Mouse (Mus musculus) urinary bladder, adult 18-20 months (tissue): ENCODE measurements around the gene Gnb3.
"Not testable (repeated sequence)": the region's sequence is repeated elsewhere in the genome, so short reads cannot be mapped to it uniquely, and the experiment has no call there.

ENCODE experiments used
- DNase-seq, 2 experiments: peaks; one replicate each; pipeline ENCODE4 v3.0.0; 2022; ENCODE audit warnings: low spot score in 2 of 2, mixed read lengths in 2 of 2

Gene Gnb3

DNA sequence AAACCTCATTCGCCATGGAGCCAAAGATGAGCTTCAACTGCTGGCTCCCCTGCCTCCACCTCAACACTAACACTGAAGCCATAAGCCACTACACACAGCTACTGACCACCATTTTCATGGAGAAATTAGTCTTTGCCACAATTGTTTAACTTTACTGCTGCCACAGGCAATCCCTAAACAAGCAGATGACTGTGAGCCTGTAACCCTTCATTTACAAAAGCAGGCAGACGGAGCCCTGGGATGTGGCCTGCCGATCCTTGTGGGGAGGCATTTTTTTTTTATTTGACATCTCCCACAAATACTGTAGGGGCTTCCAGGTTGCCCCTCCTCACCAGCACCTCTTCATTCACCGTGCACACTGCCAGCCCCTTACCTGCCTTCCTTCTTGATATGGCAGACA is 23.5 kb downstream of the Gnb3 start:
- no peak for DNase-seq

DNA sequence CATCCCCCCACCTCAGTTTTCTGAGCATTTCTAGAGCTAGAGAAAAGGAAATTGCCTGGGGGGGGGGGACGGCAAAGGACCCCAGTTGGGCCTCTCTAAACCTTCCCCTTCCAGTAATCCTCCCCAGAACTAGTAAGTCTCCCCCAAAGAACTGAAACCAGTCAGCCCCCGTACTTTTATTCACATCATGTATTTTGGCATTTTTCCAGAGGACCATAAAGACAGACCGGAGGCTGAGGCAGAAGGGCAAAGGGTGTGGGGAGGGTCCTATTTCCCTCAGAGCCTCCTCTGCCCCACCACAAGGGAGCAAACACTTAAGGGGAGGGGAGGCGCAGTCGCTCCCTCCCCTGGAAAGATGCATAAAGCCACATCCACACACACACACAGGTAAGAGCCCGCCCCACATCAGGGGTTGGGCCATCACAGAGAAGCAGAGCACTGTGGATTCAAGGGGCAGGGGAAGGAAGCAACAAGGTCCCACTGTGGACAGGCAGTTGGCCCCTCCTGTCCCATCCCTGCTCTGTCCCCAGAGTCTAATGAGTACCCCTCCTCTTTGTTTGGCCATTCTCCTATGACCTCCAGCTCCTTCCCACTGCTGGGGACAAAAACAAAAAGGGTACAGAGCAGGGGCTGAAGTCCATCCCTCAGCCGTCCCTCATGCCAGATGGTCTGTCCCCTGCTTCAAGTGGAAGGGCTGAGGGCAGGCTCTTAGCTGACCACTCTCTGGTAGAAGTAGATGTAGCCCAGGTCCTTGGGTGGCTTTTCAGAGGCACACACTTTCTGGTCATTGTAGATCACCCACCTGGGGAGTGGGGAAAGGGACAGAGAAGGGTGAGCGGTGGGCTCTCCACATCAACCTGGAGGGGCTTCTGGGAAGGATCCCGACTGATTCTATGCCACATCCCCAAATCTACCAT is 25.0 kb downstream of the Gnb3 start:
- no peak for DNase-seq

DNA sequence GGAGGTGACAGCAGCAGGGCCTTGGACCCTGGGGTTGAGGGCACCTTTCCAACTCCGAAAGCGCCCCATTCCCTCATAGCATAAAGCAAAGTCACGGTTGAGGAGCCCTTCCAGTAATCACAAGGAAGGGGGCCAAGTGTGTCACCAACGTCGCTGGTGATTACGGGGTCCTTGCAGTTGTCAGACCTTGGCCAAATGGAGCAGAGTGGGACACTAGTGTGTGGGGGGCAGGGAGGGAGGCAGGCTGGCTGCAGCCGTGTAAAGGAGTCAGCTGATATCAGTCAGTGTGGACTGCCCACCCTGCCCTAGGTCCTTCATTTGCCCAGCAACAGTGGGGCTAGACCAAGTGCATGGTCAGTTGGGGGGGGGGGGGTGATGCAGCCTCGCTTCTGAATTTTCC is 25.6 kb downstream of the Gnb3 start:
- no peak for DNase-seq

DNA sequence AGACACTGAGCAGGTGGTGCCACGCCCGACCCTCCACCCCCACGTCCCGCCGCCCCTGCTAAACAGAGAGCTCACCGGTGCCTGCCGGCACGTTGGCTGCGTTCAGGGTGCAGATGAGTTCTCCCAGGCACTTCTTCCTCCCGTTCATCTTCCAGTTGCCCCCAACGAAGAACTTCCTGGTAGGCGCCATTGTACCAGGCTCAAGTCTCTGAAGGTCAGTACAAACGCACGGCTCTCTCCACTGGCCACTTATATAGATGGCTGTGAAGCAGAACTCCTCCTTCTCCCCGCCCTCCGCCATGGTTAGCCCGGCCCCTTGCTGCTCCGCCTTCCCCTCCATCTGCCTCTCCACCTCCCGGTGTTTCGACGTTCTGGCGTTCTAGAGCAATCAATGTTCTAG is 26.1 kb downstream of the Gnb3 start, which contains the start of gene Tpi1:
Gene Tpi1, minus strand, starts transcription at position 364 of the 400 bp plus-strand sequence.
- DNase-seq, result peak; percentile 85 to 89

DNA sequence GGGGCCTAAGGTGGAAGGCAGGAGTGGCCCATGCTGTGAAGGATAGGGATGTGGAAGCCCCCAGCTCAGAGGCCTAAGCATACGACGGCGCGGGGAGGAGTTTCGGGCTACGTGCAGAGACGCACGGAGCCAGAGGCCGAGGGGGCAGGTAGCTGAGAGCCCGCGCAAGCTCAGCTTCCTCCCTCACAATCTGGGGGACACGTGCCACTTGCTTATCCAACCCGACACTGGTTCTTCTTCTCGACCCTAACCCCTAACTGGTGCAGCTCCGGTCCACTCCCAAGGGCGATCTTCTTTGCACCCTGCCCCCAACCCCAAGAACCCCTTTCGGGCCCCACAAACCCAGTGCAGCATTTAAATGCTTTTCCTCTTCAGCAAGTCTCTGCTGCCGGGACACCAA is 26.6 kb downstream of the Gnb3 start:
- DNase-seq, result no peak

DNA sequence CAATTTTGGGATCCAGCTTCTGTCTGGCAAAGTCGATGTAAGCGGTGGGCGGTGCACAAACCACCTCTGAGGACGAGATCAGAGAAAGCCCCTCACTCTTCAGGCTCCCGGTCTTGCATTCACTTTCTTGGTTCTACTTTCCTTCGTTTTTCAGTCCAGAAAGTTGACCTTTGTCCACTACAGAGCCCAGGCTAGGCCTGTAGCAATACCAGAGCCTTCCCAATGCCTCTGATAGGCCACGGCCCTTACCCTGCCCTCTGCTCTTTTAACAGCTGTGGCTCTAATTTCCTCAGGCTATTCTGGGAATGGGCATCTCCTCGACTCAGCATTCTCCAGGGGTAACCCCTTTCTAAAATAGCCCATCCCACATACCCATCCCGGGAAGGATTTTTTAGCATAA is 27.2 kb downstream of the Gnb3 start:
- no peak for DNase-seq

DNA sequence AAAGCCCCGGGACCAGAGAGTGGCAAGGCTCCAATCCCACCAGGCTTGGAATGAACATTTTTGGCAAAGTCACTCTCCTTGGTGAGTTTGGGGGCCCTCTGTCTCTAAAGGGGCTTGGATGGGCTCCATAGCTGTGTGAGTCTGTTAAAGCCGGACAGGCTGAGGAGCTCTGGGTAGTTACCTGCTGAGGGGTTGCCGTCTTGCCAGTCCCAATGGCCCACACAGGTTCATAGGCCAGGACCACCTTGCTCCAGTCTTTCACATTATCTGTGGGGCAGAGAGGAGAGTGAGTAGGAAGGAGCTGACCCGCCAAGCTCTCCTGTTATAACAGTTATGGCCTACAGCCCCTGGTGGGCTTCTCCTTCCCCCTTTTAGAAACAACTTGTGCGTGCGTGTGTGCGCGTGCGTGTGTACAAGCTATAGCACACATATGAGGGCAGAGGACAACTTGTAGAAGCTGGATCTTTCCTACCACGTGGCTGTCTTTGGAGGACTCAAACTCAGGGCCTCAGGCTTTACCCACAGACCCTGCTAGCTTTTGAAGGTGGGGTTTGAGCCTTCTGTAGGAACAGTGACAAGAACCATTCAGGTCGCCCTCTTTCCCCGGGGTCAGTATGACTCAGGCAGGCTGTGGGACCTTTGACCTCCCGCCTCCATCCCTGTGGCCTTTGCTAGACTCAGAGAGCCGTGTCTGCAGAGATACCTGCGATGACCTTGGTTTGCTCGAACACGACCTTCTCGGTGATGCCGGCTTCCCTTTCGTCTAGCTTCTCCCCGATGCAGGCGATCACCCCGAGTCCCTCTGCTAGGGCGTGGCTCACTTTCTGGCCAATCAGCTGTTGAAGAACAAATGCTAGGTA is 28.1 kb downstream of the Gnb3 start:
- no peak for DNase-seq

DNA sequence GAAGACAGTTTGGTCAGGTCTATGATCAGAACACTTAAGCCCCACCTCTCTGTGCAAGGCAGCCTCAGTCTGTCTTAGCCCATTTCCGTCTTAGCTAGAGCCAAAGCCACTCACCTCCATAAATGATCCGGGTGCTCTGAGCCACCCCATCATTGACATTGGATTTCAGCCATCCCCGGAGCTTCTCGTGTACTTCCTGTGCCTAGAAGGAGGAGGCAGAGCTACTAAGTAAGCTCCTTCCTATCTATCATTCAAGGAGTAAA is 28.7 kb downstream of the Gnb3 start:
- no peak for DNase-seq

DNA sequence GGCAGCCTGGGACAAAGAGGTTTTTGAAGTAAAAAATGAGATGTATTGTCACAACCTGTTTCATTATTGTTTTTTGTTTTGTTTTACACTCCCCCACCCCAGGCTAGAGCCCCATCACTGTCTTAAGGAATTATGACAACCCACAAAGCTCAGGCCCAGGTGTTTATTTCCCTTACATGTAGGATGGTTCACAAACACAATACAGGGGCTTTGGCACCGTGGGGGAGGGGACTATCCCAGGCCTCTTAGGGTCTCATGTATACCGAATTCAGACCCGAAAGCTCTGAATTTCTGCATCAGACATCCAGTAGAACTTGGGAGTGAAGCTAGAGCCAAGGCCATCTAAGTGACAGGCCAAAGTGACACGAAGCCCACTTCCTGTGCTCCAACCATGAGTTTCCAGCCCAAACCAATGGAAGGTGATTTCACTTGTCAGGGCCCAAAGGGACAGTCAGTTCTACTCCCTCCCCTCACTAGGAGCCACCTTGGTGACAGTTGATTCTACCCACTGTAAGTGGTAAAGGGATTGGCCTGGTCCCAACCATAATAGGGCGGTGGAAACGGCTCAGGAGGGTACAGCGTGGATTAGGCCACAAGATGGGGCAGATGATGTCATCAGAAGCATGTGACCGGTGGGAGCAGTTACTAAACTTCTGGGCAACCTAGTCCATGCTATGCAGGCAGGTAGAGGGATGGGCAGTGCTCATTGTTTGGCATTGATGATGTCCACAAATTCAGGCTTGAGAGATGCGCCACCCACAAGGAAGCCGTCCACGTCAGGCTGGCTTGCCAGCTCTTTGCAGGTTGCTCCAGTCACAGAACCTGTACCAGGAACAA is 29.3 kb downstream of the Gnb3 start:
- DNase-seq, result not testable (repeated sequence)

DNA sequence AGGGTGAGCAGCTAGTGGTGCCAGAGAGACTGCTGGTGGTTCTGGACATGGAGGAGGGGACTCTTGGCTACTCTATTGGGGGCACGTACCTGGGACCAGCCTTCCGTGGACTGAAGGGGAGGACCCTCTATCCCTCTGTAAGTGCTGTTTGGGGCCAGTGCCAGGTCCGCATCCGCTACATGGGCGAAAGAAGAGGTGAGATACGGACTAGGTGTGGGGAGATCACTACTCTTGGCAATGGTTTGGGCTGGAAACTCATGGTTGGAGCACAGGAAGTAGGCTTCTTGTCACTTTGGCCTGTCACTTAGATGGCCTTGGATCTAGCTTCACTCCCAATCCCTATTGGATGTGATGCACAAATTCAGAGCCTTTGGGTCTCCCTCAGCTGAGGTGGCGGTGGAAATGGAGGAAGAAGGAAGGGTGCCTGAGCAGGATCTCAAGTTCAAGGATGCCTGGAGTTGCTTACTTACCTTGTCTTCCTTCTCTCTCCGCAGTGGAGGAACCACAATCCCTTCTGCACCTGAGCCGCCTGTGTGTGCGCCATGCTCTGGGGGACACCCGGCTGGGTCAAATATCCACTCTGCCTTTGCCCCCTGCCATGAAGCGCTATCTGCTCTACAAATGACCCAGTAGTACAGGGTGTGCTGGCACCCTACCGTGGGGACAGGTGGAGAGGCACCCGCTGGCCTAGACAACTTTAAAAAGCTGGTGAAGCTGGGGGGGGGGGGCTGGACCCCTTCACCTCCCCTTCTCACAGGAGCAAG is 30.1 kb downstream of the Gnb3 start:
- no peak for DNase-seq

DNA sequence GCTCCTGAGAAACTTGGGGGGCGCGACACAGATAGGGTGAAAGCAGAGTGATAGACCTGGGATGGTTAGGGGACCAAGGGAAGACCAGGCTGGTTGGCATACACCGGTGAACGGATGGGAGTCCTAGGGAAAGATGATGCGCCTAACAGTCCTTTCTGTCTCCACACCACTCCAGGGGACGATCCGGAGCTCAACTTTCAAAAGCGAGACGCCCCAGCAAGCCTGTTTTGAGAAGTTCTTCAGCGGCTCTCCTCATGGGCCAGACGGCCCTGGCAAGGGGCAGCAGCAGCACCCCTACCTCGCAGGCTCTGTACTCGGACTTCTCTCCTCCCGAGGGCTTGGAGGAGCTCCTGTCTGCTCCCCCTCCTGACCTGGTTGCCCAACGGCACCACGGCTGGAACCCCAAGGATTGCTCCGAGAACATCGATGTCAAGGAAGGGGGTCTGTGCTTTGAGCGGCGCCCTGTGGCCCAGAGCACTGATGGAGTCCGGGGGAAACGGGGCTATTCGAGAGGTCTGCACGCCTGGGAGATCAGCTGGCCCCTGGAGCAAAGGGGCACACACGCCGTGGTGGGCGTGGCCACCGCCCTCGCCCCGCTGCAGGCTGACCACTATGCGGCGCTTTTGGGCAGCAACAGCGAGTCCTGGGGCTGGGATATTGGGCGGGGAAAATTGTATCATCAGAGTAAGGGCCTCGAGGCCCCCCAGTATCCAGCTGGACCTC is 30.9 kb downstream of the Gnb3 start:
- peak; percentile 77 to 83 for DNase-seq

DNA sequence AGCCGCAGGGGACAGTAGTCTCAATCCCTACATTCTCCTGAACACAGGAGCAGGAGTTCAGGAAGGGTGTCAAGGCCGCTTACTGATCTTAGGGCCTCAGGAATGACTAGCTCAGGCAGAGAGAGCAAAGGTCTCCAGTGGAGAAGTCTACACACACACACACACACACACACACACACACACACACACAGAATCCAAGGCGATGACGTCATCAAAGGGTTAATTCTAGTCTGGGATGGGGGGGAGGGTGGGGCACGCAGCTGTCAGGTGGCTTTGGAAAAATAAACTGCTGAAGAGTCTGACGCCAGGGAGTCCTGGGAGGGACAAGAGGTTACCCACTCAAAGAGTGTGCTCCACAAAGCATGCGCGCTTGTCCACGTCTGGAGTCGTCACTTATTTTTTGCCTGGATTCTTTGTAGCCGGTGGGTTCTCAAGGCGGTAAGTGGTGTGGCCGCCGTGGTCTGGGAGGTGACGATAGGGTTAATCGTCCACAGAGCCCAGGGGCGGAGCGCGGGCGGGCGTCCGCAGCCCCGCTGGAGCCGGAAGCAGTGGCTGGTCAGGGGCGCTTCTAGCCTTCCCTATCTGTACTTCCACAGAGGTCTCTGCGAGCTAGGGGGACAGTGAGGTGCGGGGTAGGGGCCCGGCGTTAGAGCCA is 31.6 kb downstream of the Gnb3 start, which contains the start of gene Spsb2:
Gene Spsb2, plus strand, starts transcription at position 304 of the 655 bp plus-strand sequence.
- peak; percentile 72 to 76 for DNase-seq

DNA sequence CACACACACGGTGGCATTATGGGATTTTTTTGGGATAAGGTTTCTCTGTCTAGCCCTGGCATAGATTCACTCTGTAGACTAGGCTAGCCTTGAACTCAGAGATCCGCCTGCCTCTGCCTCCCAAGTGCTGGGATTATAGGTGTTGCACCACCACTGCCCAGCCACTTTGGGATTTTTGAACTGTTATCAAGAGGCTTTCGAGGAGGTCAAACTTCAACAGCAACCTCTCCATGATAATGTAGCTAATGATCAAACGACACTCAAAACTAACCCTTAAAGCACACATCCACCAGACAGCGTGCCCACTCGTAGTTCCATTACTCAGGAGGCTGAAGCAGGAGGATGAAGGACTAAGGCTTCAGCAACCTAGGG is 32.1 kb downstream of the Gnb3 start:
- DNase-seq, result no peak

DNA sequence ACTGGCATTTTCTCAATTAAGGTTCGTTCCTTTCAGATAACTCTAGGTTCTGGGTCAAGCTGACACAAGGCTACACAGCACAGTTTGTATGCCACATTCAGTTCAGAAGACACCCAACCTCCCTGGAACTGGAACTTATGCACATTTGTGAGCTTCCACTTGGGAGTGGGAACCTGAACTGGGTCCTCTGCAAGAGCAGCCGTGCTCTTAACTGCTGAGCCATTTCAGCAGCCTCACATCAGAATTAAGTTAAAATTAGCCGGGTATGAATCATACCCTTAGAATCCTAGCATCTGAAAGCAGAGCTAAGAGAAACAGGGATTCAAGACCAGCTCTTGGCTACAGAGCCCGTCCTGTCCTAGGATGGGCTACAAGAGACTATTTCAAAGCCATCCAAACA is 32.7 kb downstream of the Gnb3 start:
- DNase-seq, result no peak

DNA sequence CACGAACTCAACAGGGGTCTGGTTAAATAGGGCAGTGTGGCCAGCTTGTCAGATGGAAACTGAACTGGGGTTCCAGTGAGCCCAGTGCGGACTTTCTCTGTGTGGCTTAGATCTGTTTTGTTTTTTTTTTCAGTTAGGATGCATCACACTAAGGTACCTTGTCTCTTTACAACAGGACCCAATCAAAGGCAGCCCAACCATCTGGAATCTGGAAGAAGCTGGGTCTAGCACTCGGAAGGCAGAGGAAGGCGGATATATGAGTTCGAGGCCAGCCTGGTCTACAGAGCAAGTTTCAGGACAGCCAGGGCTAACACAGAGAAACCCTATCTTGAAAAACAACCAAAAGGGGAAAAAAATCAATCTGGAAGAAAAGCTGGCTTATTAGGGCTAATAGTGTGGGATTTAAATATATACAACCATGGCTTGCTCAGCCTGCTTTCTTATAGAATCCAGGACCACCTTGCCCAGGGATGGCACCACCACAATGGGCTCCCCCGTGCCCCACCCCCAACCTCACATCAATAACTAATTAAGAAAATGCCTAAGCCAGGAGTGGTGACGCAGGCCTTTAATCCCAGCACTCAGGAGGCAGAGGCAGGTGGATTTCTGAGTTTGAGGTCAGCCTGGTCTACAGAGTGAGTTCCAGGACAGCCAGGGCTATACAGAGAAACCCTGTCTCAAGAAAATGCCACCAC is 33.5 kb downstream of the Gnb3 start:
- no peak for DNase-seq

DNA sequence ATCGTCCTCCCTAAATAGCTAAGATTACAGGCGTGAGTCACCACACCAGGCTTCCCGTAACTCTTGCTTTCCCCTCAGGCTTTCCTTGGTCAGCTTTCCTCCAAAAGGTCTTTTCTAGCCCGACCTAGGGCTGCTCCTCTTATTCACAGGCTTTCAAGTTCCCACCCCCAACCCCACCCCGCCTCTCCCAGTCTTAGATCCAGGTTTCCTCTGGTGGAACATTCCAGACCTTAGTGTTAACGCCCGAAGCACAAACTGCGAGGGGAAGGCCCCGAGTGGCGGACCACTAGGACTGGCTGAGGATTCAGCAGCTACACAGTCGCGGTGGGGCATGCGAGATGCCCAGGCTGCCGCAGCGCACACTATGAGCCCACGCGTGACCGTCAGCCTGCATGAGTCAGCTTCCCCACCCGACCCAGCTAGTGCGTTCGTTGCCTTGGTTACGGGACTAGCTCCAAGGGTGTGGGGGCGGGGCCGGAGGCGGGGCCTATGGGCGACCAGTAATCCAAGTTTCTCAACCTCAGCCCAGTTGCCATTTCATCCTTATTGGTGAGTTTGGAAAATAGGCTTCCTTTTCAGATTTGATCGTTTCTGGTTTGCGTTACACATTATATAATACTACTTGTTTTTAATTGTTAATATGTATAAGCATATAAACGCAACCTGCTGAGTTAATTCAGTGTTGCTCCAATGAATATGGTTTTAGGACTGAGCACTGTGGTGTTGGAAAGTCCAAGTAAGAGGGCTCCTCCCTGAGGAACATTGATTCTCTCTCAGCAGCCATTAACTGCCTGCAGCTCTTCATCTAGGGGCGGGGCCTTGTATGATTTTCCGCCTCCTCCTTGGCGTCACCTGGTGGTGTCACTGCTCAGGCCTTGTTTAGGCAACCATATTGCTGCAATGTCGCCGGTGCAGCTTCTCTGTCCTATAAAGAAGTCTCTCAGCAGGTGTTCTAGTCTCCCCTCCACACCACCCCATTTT is 34.4 kb downstream of the Gnb3 start:
- DNase-seq, result peak; percentile 93 to 96

DNA sequence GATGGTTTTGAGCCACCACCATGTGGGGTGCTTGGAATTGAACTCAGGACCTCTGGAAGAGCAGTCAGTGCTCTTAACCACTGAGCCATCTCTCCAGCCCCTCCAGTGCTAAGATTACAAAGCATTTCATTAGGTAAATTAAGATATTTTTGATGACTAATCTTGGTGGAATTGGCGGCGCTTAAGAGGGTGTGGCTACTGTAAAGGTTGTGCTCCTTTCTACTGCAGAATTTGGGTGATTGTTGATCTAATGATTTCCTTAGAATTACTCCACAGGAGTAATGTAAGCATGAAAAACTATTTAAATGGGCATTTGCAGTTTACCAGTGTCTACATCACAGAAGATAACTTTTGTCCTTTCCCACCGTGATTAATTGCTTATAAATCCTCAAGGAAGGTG is 35.7 kb downstream of the Gnb3 start:
- DNase-seq, result no peak

DNA sequence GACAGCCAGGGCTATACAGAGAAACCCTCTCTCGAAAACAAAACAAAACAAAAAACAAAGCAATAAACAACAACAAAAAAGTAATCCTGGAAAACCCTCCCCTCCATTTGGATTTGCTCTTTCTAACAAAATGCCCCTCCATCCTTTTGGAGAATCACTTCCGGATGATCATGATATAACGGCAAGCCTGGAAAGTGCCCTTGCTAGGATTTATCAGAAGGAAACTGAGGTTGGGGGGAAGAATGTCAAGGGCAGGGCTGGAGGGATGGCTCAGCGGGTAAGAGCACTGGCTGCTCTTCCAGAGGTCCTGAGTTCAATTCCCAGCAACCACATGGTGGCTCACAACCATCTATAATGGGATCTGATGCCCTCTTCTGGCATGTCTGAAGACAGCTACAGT is 36.4 kb downstream of the Gnb3 start:
- not testable (repeated sequence) for DNase-seq
